ENCODE assay signal across 9 mouse cellular contexts in genomic region chr19:32254739-32255344, GRCm38 (mm10).
DNase-seq lines count a peak whose midpoint lies in the region; ATAC-seq and TF ChIP-seq lines count a peak whose summit lies in the region.
"Had no signal": no experiment of that assay in that cellular context is flagged by ENCODE, and none has a peak within 500 bp of the region (broad histone marks: within the 10 kb centered on the region; RNA-seq: fewer than 3 reads in every experiment).

No protein-coding gene starts in this region.

- peaks cover 16% of the 10 kb centered on the region for H3K4me1 ChIP-seq in embryonic facial prominence, embryonic 14.5 days (ENCODE audit: control insufficient read depth, insufficient read depth, low read length)
- peaks cover 71% of the 10 kb centered on the region for H3K4me1 ChIP-seq in liver, embryonic 12.5 days
- H3K4me1 ChIP-seq in intestine, postnatal 0 days (replicated peaks; ENCODE audit: control insufficient read depth, insufficient read depth, low read length): peaks cover 4% of the 10 kb centered on the region; the same call in 1 of the 2 replicates
- H3K4me1 ChIP-seq: stomach, embryonic 15.5 days had no signal

- H3K27ac ChIP-seq in embryonic facial prominence, embryonic 14.5 days (replicated peaks; ENCODE audit: low read depth, low read length): peak overlapping the region; percentile 48; the same call in 1 of the 2 replicates
- H3K27ac ChIP-seq in liver, embryonic 12.5 days: peak overlapping the region; percentile 69
- H3K27ac ChIP-seq in intestine, postnatal 0 days (ENCODE audit: low read depth, low read length): no peak overlapping the region
- H3K27ac ChIP-seq: stomach, embryonic 15.5 days had no signal

- DNase-seq in ovary, postnatal 36 days (ENCODE audit: low spot score): peak; percentile 25
- no peak for DNase-seq in ovary, postnatal 14 days (ENCODE audit: low spot score)
- no peak for DNase-seq in embryonic facial prominence, embryonic 14.5 days (ENCODE audit: low spot score)
- peak; percentile 39 for DNase-seq in retina, embryonic 14.5 days (ENCODE audit: low spot score)
- DNase-seq in adrenal gland, adult 18-20 months (ENCODE audit: low spot score in 2 of 2): no peak
- no peak for DNase-seq in cerebellum, postnatal 36 days

- H3K4me3 ChIP-seq in embryonic facial prominence, embryonic 14.5 days (ENCODE audit: low read depth, low read length): no peak overlapping the region
- H3K4me3 ChIP-seq in liver, embryonic 12.5 days: no peak overlapping the region
- no peak overlapping the region for H3K4me3 ChIP-seq in intestine, postnatal 0 days (ENCODE audit: low read depth, low read length)
- H3K4me3 ChIP-seq: stomach, embryonic 15.5 days had no signal

- no peaks in the 10 kb centered on the region for H3K9me3 ChIP-seq in embryonic facial prominence, embryonic 14.5 days (ENCODE audit: control insufficient read depth, low read length)
- no peaks in the 10 kb centered on the region for H3K9me3 ChIP-seq in liver, embryonic 12.5 days (replicated peaks)
- H3K9me3 ChIP-seq in intestine, postnatal 0 days (ENCODE audit: control insufficient read depth): no peaks in the 10 kb centered on the region
- H3K9me3 ChIP-seq: stomach, embryonic 15.5 days had no signal

- ATAC-seq in embryonic facial prominence, embryonic 14.5 days (ENCODE audit: low read depth): 0 out of 2 replicates have a peak, but pooled peaks have one; percentile 33
- ATAC-seq in liver, embryonic 12.5 days: peak; percentile 51
- no peak for ATAC-seq in intestine, postnatal 0 days

- H3K9ac ChIP-seq in embryonic facial prominence, embryonic 14.5 days (ENCODE audit: low read depth, low read length): no peak overlapping the region
- no peak overlapping the region for H3K9ac ChIP-seq in liver, embryonic 12.5 days
- no peak overlapping the region for H3K9ac ChIP-seq in intestine, postnatal 0 days (ENCODE audit: low read depth, low read length)
- H3K9ac ChIP-seq: stomach, embryonic 15.5 days had no signal

- no peak overlapping the region for H3K4me2 ChIP-seq in embryonic facial prominence, embryonic 14.5 days (ENCODE audit: low read depth, low read length)
- no peak overlapping the region for H3K4me2 ChIP-seq in liver, embryonic 12.5 days
- H3K4me2 ChIP-seq in intestine, postnatal 0 days (replicated peaks; ENCODE audit: low read depth): no peak overlapping the region
- H3K4me2 ChIP-seq: stomach, embryonic 15.5 days had no signal

- H3K36me3 ChIP-seq in embryonic facial prominence, embryonic 14.5 days (ENCODE audit: control insufficient read depth, insufficient read depth, low read length): no peaks in the 10 kb centered on the region
- H3K36me3 ChIP-seq in liver, embryonic 12.5 days: no peaks in the 10 kb centered on the region
- no peaks in the 10 kb centered on the region for H3K36me3 ChIP-seq in intestine, postnatal 0 days (ENCODE audit: control insufficient read depth, insufficient read depth)
- H3K36me3 ChIP-seq: stomach, embryonic 15.5 days had no signal

- no peak for TF ChIP-seq CTCF in intestine, postnatal 0 days (IDR thresholded peaks at IDR 0.05; ENCODE audit: low read depth)

- WGBS in embryonic facial prominence, embryonic 14.5 days: 34% methylated on average over 8 of the region's 8 CpGs
- WGBS in liver, embryonic 12.5 days (ENCODE audit: insufficient replicate concordance): 28% methylated on average over 8 of the region's 8 CpGs
- 54% methylated on average over 8 of the region's 8 CpGs for WGBS in intestine, postnatal 0 days

- H3K27me3 ChIP-seq in embryonic facial prominence, embryonic 14.5 days (replicated peaks; ENCODE audit: control insufficient read depth, insufficient read depth, low read length): no peaks in the 10 kb centered on the region
- no peaks in the 10 kb centered on the region for H3K27me3 ChIP-seq in liver, embryonic 12.5 days (replicated peaks)
- no peaks in the 10 kb centered on the region for H3K27me3 ChIP-seq in intestine, postnatal 0 days (replicated peaks; ENCODE audit: control insufficient read depth, insufficient read depth, low read length)
- H3K27me3 ChIP-seq: stomach, embryonic 15.5 days had no signal

Comparison
In these comparisons a context has a peak if more than half of its experiments do, and no peak if none do; other contexts are left out.
1. DNase-seq: peak in ovary, postnatal 36 days (single experiment) and retina, embryonic 14.5 days (single experiment); none in ovary, postnatal 14 days (single experiment), embryonic facial prominence, embryonic 14.5 days (single experiment), adrenal gland, adult 18-20 months (0 of 2) and cerebellum, postnatal 36 days (0 of 2).